Mouse (Mus musculus): Measurements from ENCODE around the gene Ucp3.

Gene Ucp3

GRCm38 (mm10) chr7:100535831-100536230, 63.0 kb downstream of the Ucp3 start:
- ATAC-seq (ENCODE audit: insufficient number of reproducible peaks, low FRiP score, low TSS enrichment) = no peak

All from cerebellum, adult (tissue).